Mouse (Mus musculus) liver, adult 2 months (tissue): ENCODE data around the gene Bcas3. TPM values are rescaled to one million over a fixed set of nuclear protein-coding genes. Genes with fewer than 3 reads are reported as not detected.

Source experiments
- DNase-seq: peaks from one replicate; pipeline ENCODE4 v3.0.0-alpha.2; 2011; ENCODE audit warnings: low read depth, low spot score; ENCODE audit errors: extremely low read depth
- H3K27ac ChIP-seq: fragments of 200-500 bp; replicated peaks from 2 replicates; pipeline ENCODE4 v1.5.1; 2012; ENCODE audit warnings: low read depth, mild to moderate bottlenecking, control low read depth, inconsistent platforms, low read length; ENCODE audit not compliant: insufficient read depth
- H3K27me3 ChIP-seq: fragments of 200-500 bp; 2 replicates; pipeline ENCODE4 v1.6.1; 2012; ENCODE audit warnings: mild to moderate bottlenecking, moderate library complexity, low read length, inconsistent platforms; ENCODE audit not compliant: control insufficient read depth, insufficient read depth
- H3K36me3 ChIP-seq: fragments of 200-500 bp; 2 replicates; pipeline ENCODE4 v1.6.1; 2012; ENCODE audit warnings: low read length, inconsistent platforms; ENCODE audit not compliant: control insufficient read depth, insufficient read depth
- H3K4me1 ChIP-seq: fragments of 200-500 bp; 2 replicates; pipeline ENCODE4 v1.6.1; 2011; ENCODE audit warnings: low read length; ENCODE audit not compliant: control insufficient read depth, insufficient read depth
- H3K4me3 ChIP-seq: fragments of 200-500 bp; 2 replicates; pipeline ENCODE4 v1.5.1; 2011; ENCODE audit warnings: low read depth, mild to moderate bottlenecking, control low read depth, low read length, moderate library complexity; ENCODE audit not compliant: insufficient read depth
- H3K79me2 ChIP-seq: fragments of 200-500 bp; 2 replicates; pipeline ENCODE4 v1.6.1; 2012; ENCODE audit warnings: inconsistent platforms, mild to moderate bottlenecking, low read length, moderate library complexity; ENCODE audit not compliant: control insufficient read depth, insufficient read depth
- H3K9ac ChIP-seq: fragments of 200-500 bp; 2 replicates; pipeline ENCODE4 v1.6.1; 2012; ENCODE audit warnings: low read depth, mild to moderate bottlenecking, control low read depth, inconsistent platforms, low read length
- CTCF ChIP-seq: fragments of 200-500 bp; IDR thresholded peaks from 2 replicates; pipeline ENCODE4 v1.5.1; 2011; ENCODE audit warnings: low read depth, low read length, control low read depth
- POLR2A ChIP-seq: fragments of 200-500 bp; IDR thresholded peaks from 2 replicates; pipeline ENCODE4 v1.6.1; 2011; ENCODE audit warnings: low read length, control low read depth; ENCODE audit not compliant: insufficient read depth; ENCODE audit errors: extremely low read depth
- WGBS: fragments of 180-500 bp; shearing (Covaris S2); methylation state at CpG from one replicate; pipeline ENCODE4 v1.1.7; 2018; 5-methylcytosine and 5-hydroxymethylcytosine counted together
- polyA plus RNA-seq: library from polyadenylated mRNA; depleted of rRNA; stranded (reverse); fragments of >200 nt; gene quantifications from 2 replicates; pipeline ENCODE4 v1.2.3, GENCODE M21; 2012
- total RNA-seq: library from RNA; depleted of rRNA; stranded (reverse); fragments of >200 nt; gene quantifications from 2 replicates; pipeline ENCODE4 v1.2.3, GENCODE M21; 2014

Gene Bcas3
- total and polyA plus RNA-seq, 2 experiments, result 16.5 to 21.4 TPM

DNA sequence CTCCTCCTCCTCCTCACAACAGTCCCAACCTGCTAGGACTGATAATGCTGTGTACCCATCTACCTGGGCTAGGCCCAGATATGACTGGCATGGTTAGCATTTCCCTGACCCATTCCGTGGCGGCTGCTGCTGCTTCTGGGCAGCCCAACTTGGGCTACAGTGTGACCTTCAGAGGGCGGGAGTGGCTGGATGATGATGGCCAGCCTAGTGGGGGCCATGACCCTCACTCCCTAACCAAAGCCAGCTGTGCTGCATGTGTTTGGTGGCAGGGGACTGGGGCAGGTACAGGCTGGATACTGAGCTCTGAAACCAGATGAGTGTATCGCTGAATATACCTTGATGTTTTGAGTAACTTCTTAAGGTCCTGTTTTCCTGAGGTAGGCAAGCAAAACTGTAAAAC is 470.8 kb downstream of the Bcas3 start:
- WGBS, result 91% methylated on average over 4 of the region's 4 CpGs
- no peaks in the 10 kb centered on the region for H3K36me3 ChIP-seq
- TF ChIP-seq POLR2A (no peak), CTCF (no peak)
- H3K4me1 ChIP-seq, result no peaks in the 10 kb centered on the region
- H3K79me2 ChIP-seq, result no peaks in the 10 kb centered on the region
- no peak for DNase-seq
- H3K27me3 ChIP-seq, result no peaks in the 10 kb centered on the region
- H3K27ac ChIP-seq, result no peak overlapping the region
- H3K4me3 ChIP-seq, result no peak overlapping the region
- H3K9ac ChIP-seq, result no peak overlapping the region

DNA sequence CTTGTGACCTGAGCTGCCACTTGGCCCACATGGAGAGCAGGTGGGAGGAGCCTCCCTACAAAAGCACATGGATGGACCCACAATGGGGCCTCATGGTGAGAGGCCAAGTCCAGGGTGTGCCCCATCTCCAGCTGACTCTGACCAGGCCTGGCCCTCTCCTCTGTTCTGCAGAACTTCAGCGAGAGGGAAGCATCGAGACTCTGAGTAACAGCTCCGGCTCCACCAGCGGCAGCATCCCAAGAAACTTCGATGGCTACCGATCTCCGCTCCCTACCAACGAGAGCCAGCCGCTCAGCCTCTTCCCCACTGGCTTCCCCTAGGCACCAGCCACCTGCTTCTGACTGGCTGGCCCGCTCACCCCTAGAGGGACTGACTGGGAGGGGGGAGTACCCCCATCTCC is 472.1 kb downstream of the Bcas3 start:
- Histone ChIP-seq H3K27me3 (0 out of 2 replicates have a peak, but pooled peaks cover 3% of the 10 kb centered on the region), H3K4me1 (no peaks in the 10 kb centered on the region), H3K4me3 (no peak overlapping the region), H3K27ac (no peak overlapping the region), H3K79me2 (no peaks in the 10 kb centered on the region), H3K9ac (no peak overlapping the region), H3K36me3 (no peaks in the 10 kb centered on the region)
- no peak for TF ChIP-seq CTCF
- no peak for TF ChIP-seq POLR2A
- DNase-seq, result no peak
- 96% methylated on average over 10 of the region's 10 CpGs for WGBS

DNA sequence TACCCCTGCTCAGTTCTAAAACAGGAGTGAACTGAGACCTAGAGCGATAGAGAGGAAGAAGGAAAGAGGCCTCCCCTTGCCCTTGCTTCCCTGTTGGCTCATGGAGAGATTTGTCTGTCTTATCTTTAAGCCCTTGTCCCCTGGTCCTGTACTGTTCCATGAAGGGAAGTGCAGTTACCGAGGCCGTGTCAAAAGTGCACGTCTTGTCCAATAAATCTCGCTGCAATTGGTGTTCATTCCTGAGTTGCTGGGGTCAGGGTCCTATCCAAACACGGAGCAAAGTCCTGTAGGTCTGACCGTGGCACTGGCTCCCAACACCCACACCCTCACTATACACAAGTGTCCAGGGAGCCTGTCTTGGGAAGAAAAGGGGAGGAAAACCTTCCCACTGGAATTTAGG is 472.9 kb downstream of the Bcas3 start:
- Histone ChIP-seq H3K27ac (no peak overlapping the region), H3K79me2 (no peaks in the 10 kb centered on the region), H3K4me1 (no peaks in the 10 kb centered on the region), H3K4me3 (no peak overlapping the region), H3K27me3 (0 out of 2 replicates have a peak, but pooled peaks cover 3% of the 10 kb centered on the region), H3K36me3 (no peaks in the 10 kb centered on the region), H3K9ac (no peak overlapping the region)
- no peak for DNase-seq
- WGBS, result 66% methylated on average over 7 of the region's 7 CpGs
- TF ChIP-seq POLR2A (no peak), CTCF (no peak)

DNA sequence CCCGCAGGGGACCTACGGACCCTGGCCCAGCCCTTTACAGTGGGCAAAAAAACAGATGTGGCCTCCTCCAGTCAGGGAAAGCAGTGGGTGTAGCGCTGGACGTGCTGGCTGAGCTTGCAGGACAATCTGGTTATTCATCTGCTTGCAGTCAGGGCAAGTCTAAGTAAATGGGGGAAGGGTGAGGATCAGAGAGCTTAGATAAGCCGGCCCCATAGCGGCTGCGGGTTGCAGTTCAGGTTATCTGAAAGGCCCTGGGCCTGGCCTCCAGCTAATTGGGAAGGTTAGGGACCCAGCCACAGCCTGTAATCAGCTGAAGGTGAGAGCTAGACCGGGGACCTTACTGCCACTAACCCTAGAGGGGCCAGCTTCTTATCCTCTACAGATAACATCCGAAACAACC is 474.4 kb downstream of the Bcas3 start:
- DNase-seq, result no peak
- H3K4me1 ChIP-seq, result no peaks in the 10 kb centered on the region
- 49% methylated on average over 9 of the region's 9 CpGs for WGBS
- no peaks in the 10 kb centered on the region for H3K36me3 ChIP-seq
- H3K79me2 ChIP-seq, result no peaks in the 10 kb centered on the region
- peaks cover 9% of the 10 kb centered on the region; the same call in 1 of the 2 replicates for H3K27me3 ChIP-seq
- H3K9ac ChIP-seq, result no peak overlapping the region
- TF ChIP-seq POLR2A, result no peak
- TF ChIP-seq CTCF, result no peak
- no peak overlapping the region for H3K4me3 ChIP-seq
- H3K27ac ChIP-seq, result no peak overlapping the region

DNA sequence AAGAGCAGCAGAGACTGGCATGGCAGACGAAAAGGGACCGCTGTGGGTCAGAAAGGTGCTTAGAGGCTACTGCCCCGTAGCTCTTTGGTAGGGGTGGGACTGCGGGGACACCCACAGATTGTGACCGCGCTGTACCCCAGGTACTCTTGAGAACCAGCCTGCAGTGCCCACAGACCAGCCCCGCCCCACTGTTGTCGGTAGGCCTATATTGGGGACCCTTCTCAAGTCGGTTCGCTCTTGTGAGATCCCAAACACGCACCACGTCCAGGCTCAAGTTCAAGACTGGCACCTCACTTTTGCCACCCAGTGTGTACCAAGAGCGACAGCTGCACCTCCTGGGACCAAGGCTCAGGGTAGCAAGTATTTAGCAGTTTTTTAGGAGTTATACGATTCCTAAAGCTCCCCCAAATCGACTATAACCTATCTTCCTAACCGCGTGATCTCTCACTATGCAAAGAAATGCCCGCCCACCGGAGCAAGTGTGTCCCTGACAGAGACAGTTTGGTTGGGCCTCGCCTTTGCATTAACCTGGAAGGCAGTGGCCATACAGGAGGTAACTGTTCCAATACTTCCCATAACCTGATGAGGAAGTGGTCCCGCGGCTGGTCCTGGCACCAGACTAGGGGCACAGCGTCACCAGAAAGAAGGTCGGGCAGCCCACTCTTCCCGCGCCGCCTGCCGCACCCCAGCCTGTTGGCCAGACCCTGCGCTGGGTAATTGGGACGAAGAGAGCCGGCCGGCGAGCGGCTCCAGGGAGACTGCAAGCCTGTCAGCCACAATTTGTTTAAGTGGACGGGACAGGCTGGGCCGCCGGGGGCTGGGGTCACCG is 475.9 kb downstream of the Bcas3 start:
- DNase-seq, result no peak
- no peak overlapping the region for H3K9ac ChIP-seq
- peaks cover 16% of the 10 kb centered on the region; the same call in 1 of the 2 replicates for H3K27me3 ChIP-seq
- no peaks in the 10 kb centered on the region for H3K36me3 ChIP-seq
- H3K4me1 ChIP-seq, result no peaks in the 10 kb centered on the region
- H3K4me3 ChIP-seq, result no peak overlapping the region
- TF ChIP-seq POLR2A (no peak), CTCF (no peak)
- 29% methylated on average over 38 of the region's 38 CpGs for WGBS
- no peaks in the 10 kb centered on the region for H3K79me2 ChIP-seq
- H3K27ac ChIP-seq, result no peak overlapping the region
